Mouse (Mus musculus): Measurements from ENCODE around the gene Dgkg. TPM values are rescaled to one million over a fixed set of nuclear protein-coding genes. Genes with fewer than 3 reads are reported as not detected.

The Dgkg gene
- total and polyA plus RNA-seq, 2 experiments from 2014 or later: 12.0 to 15.8 TPM

DNA sequence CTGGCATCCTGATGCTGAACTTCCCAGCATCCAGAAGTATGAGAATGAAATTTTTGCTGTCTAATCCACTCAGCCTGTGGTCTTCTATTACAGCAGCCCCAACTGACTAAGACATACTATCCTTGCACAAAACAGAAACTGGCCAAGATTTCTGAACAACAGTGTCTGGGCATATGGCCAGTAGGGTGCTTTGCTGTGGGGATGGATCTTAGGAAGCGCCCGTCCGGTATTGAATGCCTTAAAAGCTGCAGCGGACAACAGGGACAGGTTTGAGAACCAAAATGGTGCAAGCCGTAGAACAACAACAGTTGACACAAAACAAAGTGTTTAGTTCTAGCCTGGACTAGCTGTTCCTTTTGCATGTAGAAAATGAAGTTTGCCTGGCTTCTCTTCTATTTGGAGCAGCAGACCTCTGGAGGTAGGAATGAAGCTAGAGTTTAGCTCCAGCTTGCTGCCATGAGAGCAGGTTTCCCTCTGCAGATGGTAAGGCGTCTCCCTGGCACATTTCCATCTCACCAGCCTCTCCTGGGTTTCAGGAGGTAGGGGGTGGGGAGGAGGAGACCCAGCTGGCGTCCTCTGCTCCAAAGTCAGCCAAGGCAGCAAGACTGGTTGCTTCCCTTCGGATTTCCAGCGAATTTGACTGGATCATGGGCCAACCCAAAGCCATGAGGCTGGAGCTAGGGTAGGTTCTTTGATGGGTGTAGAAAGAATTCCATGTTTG lies 165.4 kb downstream of the Dgkg start:
- Histone ChIP-seq H3K9ac (no peak overlapping the region), H3K4me3 (ENCODE audit: low read depth, low read length) (no peak overlapping the region), H3K9me3 (ENCODE audit: low read length) (no peaks in the 10 kb centered on the region), H3K4me2 (ENCODE audit: low read depth) (no peak overlapping the region), H3K27ac (ENCODE audit: low read depth, low read length) (no peak overlapping the region), H3K4me1 (ENCODE audit: insufficient read depth) (no peaks in the 10 kb centered on the region), H3K36me3 (ENCODE audit: insufficient read depth) (no peaks in the 10 kb centered on the region), H3K27me3 (ENCODE audit: insufficient read depth, low read length) (no peaks in the 10 kb centered on the region)
- DNase-seq (peak; percentile 38), ATAC-seq (no peak)
- TF ChIP-seq CTCF (IDR thresholded peaks at IDR 0.05; ENCODE audit: low read depth): no peak
- WGBS: 56% methylated on average over 9 of the region's 9 CpGs

DNA sequence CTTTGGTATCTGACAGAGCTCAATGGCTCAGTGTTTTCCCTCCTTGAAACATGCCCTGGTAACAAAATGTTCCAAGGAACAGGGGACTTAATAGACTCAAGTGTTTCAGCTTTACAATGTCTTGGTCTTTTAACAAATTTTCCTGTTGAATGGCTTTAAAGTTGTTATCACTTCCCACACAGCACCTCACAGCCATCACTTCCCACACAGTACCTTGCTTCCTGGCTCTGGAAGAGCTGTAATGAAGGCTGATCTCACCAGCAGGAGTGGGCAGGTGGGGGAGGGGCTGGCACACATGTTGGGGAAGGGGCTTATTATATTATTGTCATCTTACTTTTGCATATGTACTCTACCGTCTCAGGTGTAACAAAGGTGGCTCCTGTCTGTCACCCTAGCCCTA lies 173.1 kb downstream of the Dgkg start:
- Histone ChIP-seq H3K27me3 (ENCODE audit: insufficient read depth, low read length) (no peaks in the 10 kb centered on the region), H3K27ac (ENCODE audit: low read depth, low read length) (no peak overlapping the region), H3K9me3 (ENCODE audit: low read length) (no peaks in the 10 kb centered on the region), H3K4me3 (ENCODE audit: low read depth, low read length) (no peak overlapping the region), H3K4me2 (ENCODE audit: low read depth) (no peak overlapping the region), H3K36me3 (ENCODE audit: insufficient read depth) (no peaks in the 10 kb centered on the region), H3K4me1 (ENCODE audit: insufficient read depth) (no peaks in the 10 kb centered on the region), H3K9ac (no peak overlapping the region)
- ATAC-seq: no peak
- WGBS: 69% methylated on average over 1 of the region's 1 CpGs
- DNase-seq: no peak
- TF ChIP-seq CTCF (IDR thresholded peaks at IDR 0.05; ENCODE audit: low read depth): no peak

GRCm38 (mm10) chr16:22479322-22479721 lies 177.7 kb downstream of the Dgkg start:
- no peak for TF ChIP-seq CTCF (IDR thresholded peaks at IDR 0.05; ENCODE audit: low read depth)

GRCm38 (mm10) chr16:22471728-22472127 lies 185.3 kb downstream of the Dgkg start:
- ATAC-seq (no peak), DNase-seq (no peak)
- Histone ChIP-seq H3K9me3 (ENCODE audit: low read length) (no peaks in the 10 kb centered on the region), H3K4me2 (ENCODE audit: low read depth) (no peak overlapping the region), H3K4me3 (ENCODE audit: low read depth, low read length) (no peak overlapping the region), H3K36me3 (ENCODE audit: insufficient read depth) (no peaks in the 10 kb centered on the region), H3K27ac (ENCODE audit: low read depth, low read length) (no peak overlapping the region), H3K9ac (no peak overlapping the region), H3K4me1 (ENCODE audit: insufficient read depth) (no peaks in the 10 kb centered on the region), H3K27me3 (ENCODE audit: insufficient read depth, low read length) (no peaks in the 10 kb centered on the region)
- 74% methylated on average over 2 of the region's 2 CpGs for WGBS
- no peak for TF ChIP-seq CTCF (IDR thresholded peaks at IDR 0.05; ENCODE audit: low read depth)

More at GRCm38 (mm10) chr16:22479322-22479721, 177.7 kb downstream of the Dgkg start:
- Histone ChIP-seq H3K9me3 (ENCODE audit: low read length) (no peaks in the 10 kb centered on the region), H3K36me3 (ENCODE audit: insufficient read depth) (no peaks in the 10 kb centered on the region), H3K9ac (no peak overlapping the region), H3K27ac (ENCODE audit: low read depth, low read length) (no peak overlapping the region), H3K4me2 (ENCODE audit: low read depth) (no peak overlapping the region), H3K4me1 (ENCODE audit: insufficient read depth) (no peaks in the 10 kb centered on the region), H3K27me3 (ENCODE audit: insufficient read depth, low read length) (no peaks in the 10 kb centered on the region), H3K4me3 (ENCODE audit: low read depth, low read length) (no peak overlapping the region)
- ATAC-seq: no peak
- WGBS: 96% methylated on average over 8 of the region's 8 CpGs
- DNase-seq: no peak

- 84% methylated on average over 11 of the region's 11 CpGs for WGBS
- no peak for ATAC-seq
Observed at GRCm38 (mm10) chr16:22469385-22469784, 187.6 kb downstream of the Dgkg start.

GRCm38 (mm10) chr16:22467111-22467510 lies 189.9 kb downstream of the Dgkg start:
- no peaks in the 10 kb centered on the region for H3K36me3 ChIP-seq (ENCODE audit: insufficient read depth)
- H3K4me1 ChIP-seq (ENCODE audit: insufficient read depth): no peaks in the 10 kb centered on the region
- no peak overlapping the region for H3K9ac ChIP-seq
- TF ChIP-seq CTCF (IDR thresholded peaks at IDR 0.05; ENCODE audit: low read depth): no peak
- no peaks in the 10 kb centered on the region for H3K27me3 ChIP-seq (ENCODE audit: insufficient read depth, low read length)
- no peak overlapping the region for H3K4me2 ChIP-seq (ENCODE audit: low read depth)
- WGBS: 84% methylated on average over 2 of the region's 2 CpGs
- ATAC-seq (no peak), DNase-seq (no peak)
- no peaks in the 10 kb centered on the region for H3K9me3 ChIP-seq (ENCODE audit: low read length)
- no peak overlapping the region for H3K4me3 ChIP-seq (ENCODE audit: low read depth, low read length)
- H3K27ac ChIP-seq (ENCODE audit: low read depth, low read length): no peak overlapping the region

More at GRCm38 (mm10) chr16:22469385-22469784, 187.6 kb downstream of the Dgkg start:
- Histone ChIP-seq H3K4me2 (ENCODE audit: low read depth) (no peak overlapping the region), H3K27ac (ENCODE audit: low read depth, low read length) (no peak overlapping the region), H3K27me3 (ENCODE audit: insufficient read depth, low read length) (no peaks in the 10 kb centered on the region), H3K4me3 (ENCODE audit: low read depth, low read length) (no peak overlapping the region), H3K36me3 (ENCODE audit: insufficient read depth) (no peaks in the 10 kb centered on the region), H3K4me1 (ENCODE audit: insufficient read depth) (no peaks in the 10 kb centered on the region), H3K9me3 (ENCODE audit: low read length) (no peaks in the 10 kb centered on the region), H3K9ac (no peak overlapping the region)
- no peak for TF ChIP-seq CTCF (IDR thresholded peaks at IDR 0.05; ENCODE audit: low read depth)
- no peak for DNase-seq

DNA sequence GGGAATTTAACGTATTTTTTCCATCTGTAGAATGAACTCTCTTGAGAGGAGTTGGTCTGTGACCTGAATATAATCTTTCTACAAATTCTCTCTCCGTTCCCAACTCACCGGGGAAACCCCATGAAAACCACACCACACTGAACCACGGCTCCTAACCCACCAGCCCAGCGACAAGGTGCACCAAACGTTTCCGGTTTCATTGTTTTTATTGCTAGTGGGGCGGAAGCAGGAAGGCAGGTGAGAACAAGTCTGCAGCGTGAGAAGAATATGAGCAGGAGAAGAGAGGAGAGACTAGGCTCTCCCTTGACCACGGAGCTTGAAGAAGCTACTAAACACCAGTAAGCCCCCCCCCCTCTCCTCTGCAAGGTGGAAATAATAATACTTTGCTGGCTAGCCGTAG lies 190.6 kb downstream of the Dgkg start:
- H3K4me2 ChIP-seq (ENCODE audit: low read depth): no peak overlapping the region
- no peaks in the 10 kb centered on the region for H3K27me3 ChIP-seq (ENCODE audit: insufficient read depth, low read length)
- H3K4me3 ChIP-seq (ENCODE audit: low read depth, low read length): no peak overlapping the region
- H3K9me3 ChIP-seq (ENCODE audit: low read length): no peaks in the 10 kb centered on the region
- H3K36me3 ChIP-seq (ENCODE audit: insufficient read depth): no peaks in the 10 kb centered on the region
- no peaks in the 10 kb centered on the region for H3K4me1 ChIP-seq (ENCODE audit: insufficient read depth)
- H3K27ac ChIP-seq (ENCODE audit: low read depth, low read length): no peak overlapping the region
- no peak for ATAC-seq
- WGBS: 82% methylated on average over 11 of the region's 11 CpGs
- no peak for TF ChIP-seq CTCF (IDR thresholded peaks at IDR 0.05; ENCODE audit: low read depth)
- H3K9ac ChIP-seq: no peak overlapping the region
- DNase-seq: no peak
